Mouse (Mus musculus) forebrain, embryonic 11.5 days (tissue): ENCODE data around the gene Shank1. TPM values are rescaled to one million over a fixed set of nuclear protein-coding genes. Genes with fewer than 3 reads are reported as not detected.
A peak's percentile ranks its signal among the peaks of the same experiment; 100 is the strongest.
"Not testable (repeated sequence)": the region's sequence is repeated elsewhere in the genome, so short reads cannot be mapped to it uniquely, and the experiment has no call there.

Source experiments
- ATAC-seq: fragments of 200-750 bp; cut with Nextera tagmentation; replicated peaks from 2 replicates; pipeline ENCODE4 v1.8.0; 2017; ENCODE audit warnings: moderate TSS enrichment; ENCODE audit not compliant: low FRiP score
- DNase-seq: peaks from one replicate; pipeline ENCODE4 v3.0.0-alpha.2; 2017; ENCODE audit warnings: low spot score
- H3K27ac ChIP-seq: fragments of 300-500 bp; sonication (generic); 2 replicates; pipeline ENCODE4 v1.5.1; 2014; ENCODE audit warnings: low read depth, low read length
- H3K27me3 ChIP-seq: fragments of 300-500 bp; sonication (generic); 2 replicates; pipeline ENCODE4 v1.6.1; 2014; ENCODE audit warnings: mild to moderate bottlenecking, low read length, mixed read lengths; ENCODE audit not compliant: control insufficient read depth, insufficient read depth
- H3K36me3 ChIP-seq: fragments of 300-500 bp; sonication (generic); 2 replicates; pipeline ENCODE4 v1.6.1; 2014; ENCODE audit warnings: mild to moderate bottlenecking, low read length, moderate library complexity, mixed read lengths; ENCODE audit not compliant: control insufficient read depth, insufficient read depth
- H3K4me1 ChIP-seq: fragments of 300-500 bp; sonication (generic); replicated peaks from 2 replicates; pipeline ENCODE4 v1.6.1; 2014; ENCODE audit warnings: low read length, mixed read lengths; ENCODE audit not compliant: control insufficient read depth, insufficient read depth
- H3K4me2 ChIP-seq: fragments of 300-500 bp; sonication (generic); 2 replicates; pipeline ENCODE4 v1.6.1; 2014; ENCODE audit warnings: low read depth, mild to moderate bottlenecking, low read length, moderate library complexity, mixed read lengths; ENCODE audit not compliant: severe bottlenecking
- H3K4me3 ChIP-seq: fragments of 300-500 bp; sonication (generic); 2 replicates; pipeline ENCODE4 v1.5.1; 2014; ENCODE audit warnings: low read depth, low read length
- H3K9ac ChIP-seq: fragments of 300-500 bp; sonication (generic); 2 replicates; pipeline ENCODE4 v1.6.1; 2014; ENCODE audit warnings: low read length
- H3K9me3 ChIP-seq: fragments of 300-500 bp; sonication (generic); 2 replicates; pipeline ENCODE4 v1.6.1; 2016; ENCODE audit warnings: low read length, mixed read lengths; ENCODE audit not compliant: control insufficient read depth
- WGBS: fragments of 180-500 bp; shearing (Covaris S2); extraction: QIAGEN DNeasy Blood & Tissue Kit; methylation state at CpG from one replicate; pipeline ENCODE4 v1.1.7; 2014; 5-methylcytosine and 5-hydroxymethylcytosine counted together
- polyA plus RNA-seq: library from polyadenylated mRNA; unstranded; fragments of >200 nt; fragmentation: Nextera tagmentation; extraction: Ambion mirVana; gene quantifications from 2 replicates; pipeline ENCODE4 v1.2.1, GENCODE M21; 2014

Shank1 gene
- polyA plus RNA-seq, 1 experiment from 2014 or later, result 4.2 TPM

GRCm38 (mm10) chr7:44291418-44291817 is 18.6 kb upstream of the Shank1 start:
- H3K4me2 ChIP-seq, result no peak overlapping the region
- no peaks in the 10 kb centered on the region for H3K36me3 ChIP-seq
- H3K9ac ChIP-seq, result no peak overlapping the region
- 56% methylated on average over 4 of the region's 4 CpGs for WGBS
- DNase-seq (no peak), ATAC-seq (no peak)
- H3K27ac ChIP-seq, result no peak overlapping the region
- no peak overlapping the region for H3K4me3 ChIP-seq
- H3K4me1 ChIP-seq, result no peaks in the 10 kb centered on the region
- no peaks in the 10 kb centered on the region for H3K27me3 ChIP-seq
- no peaks in the 10 kb centered on the region for H3K9me3 ChIP-seq

- not testable (repeated sequence) for H3K9ac ChIP-seq, H3K4me3 ChIP-seq, DNase-seq, ATAC-seq, H3K36me3 ChIP-seq, H3K4me2 ChIP-seq, H3K27me3 ChIP-seq, H3K27ac ChIP-seq, H3K4me1 ChIP-seq, H3K9me3 ChIP-seq
- WGBS, result 95% methylated on average over 2 of the region's 2 CpGs
These were observed 12.6 kb upstream of the Shank1 start for GRCm38 (mm10) chr7:44297501-44297900.

- DNase-seq (no peak), ATAC-seq (no peak)
- WGBS, result 85% methylated on average over 14 of the region's 14 CpGs
- no peaks in the 10 kb centered on the region for H3K36me3 ChIP-seq
- H3K4me2 ChIP-seq, result peak overlapping the region; percentile 86
- no peaks in the 10 kb centered on the region; the same call in 1 of the 2 replicates for H3K27me3 ChIP-seq
- H3K4me3 ChIP-seq, result peak overlapping the region; percentile 68
- peak overlapping the region; percentile 93 for H3K27ac ChIP-seq
- peaks cover 9% of the 10 kb centered on the region for H3K4me1 ChIP-seq
- no peaks in the 10 kb centered on the region for H3K9me3 ChIP-seq
- H3K9ac ChIP-seq, result peak overlapping the region; percentile 97
These were observed 6.4 kb upstream of the Shank1 start for GRCm38 (mm10) chr7:44303346-44304340.

- WGBS, result 1% methylated on average over 25 of the region's 25 CpGs
- DNase-seq, result no peak
- peak overlapping the region; percentile 86 for H3K4me2 ChIP-seq
- peak overlapping the region; percentile 93 for H3K27ac ChIP-seq
- H3K9ac ChIP-seq, result peak overlapping the region; percentile 97
- H3K9me3 ChIP-seq, result no peaks in the 10 kb centered on the region
- H3K4me1 ChIP-seq, result peaks cover 9% of the 10 kb centered on the region
- H3K36me3 ChIP-seq, result no peaks in the 10 kb centered on the region
- ATAC-seq, result peak; percentile 46
- no peaks in the 10 kb centered on the region; the same call in none of the 2 replicates for H3K27me3 ChIP-seq
- H3K4me3 ChIP-seq, result peak overlapping the region; percentile 68
These were observed 5.6 kb upstream of the Shank1 start for GRCm38 (mm10) chr7:44304463-44304774.

GRCm38 (mm10) chr7:44304775-44305641 is 5.0 kb upstream of the Shank1 start:
- Histone ChIP-seq H3K9me3 (no peaks in the 10 kb centered on the region), H3K4me1 (peaks cover 9% of the 10 kb centered on the region), H3K4me2 (peak overlapping the region; percentile 86), H3K36me3 (no peaks in the 10 kb centered on the region), H3K27ac (peak overlapping the region; percentile 93), H3K27me3 (peaks cover 2% of the 10 kb centered on the region), H3K9ac (peak overlapping the region; percentile 97), H3K4me3 (peak overlapping the region; percentile 68)
- ATAC-seq (peak; percentile 94), DNase-seq (peak; percentile 99)
- under 1% methylated on average over 49 of the region's 49 CpGs for WGBS

GRCm38 (mm10) chr7:44305686-44306085 is 4.4 kb upstream of the Shank1 start:
- H3K36me3 ChIP-seq, result no peaks in the 10 kb centered on the region
- ATAC-seq (no peak), DNase-seq (peak; percentile 69)
- peaks cover 2% of the 10 kb centered on the region for H3K27me3 ChIP-seq
- peak overlapping the region; percentile 86 for H3K4me2 ChIP-seq
- no peak overlapping the region for H3K27ac ChIP-seq
- peak overlapping the region; percentile 68; the same call in 1 of the 2 replicates for H3K4me3 ChIP-seq
- H3K4me1 ChIP-seq, result peaks cover 11% of the 10 kb centered on the region
- 0 out of 2 replicates have a peak overlapping the region, but pooled peaks have one; percentile 6 for H3K9ac ChIP-seq
- no peaks in the 10 kb centered on the region for H3K9me3 ChIP-seq
- 9% methylated on average over 16 of the region's 16 CpGs for WGBS

- peaks cover 2% of the 10 kb centered on the region for H3K27me3 ChIP-seq
- 69% methylated on average over 6 of the region's 6 CpGs for WGBS
- H3K4me2 ChIP-seq, result peak within 1 kb of the TSS; percentile 86
- H3K9ac ChIP-seq, result 0 out of 2 replicates have a peak within 1 kb of the TSS, but pooled peaks have one; percentile 6
- peak within 1 kb of the TSS; percentile 68; the same call in 1 of the 2 replicates for H3K4me3 ChIP-seq
- H3K4me1 ChIP-seq, result peaks cover 20% of the 10 kb centered on the region
- no peak for DNase-seq
- H3K27ac ChIP-seq, result no peak within 1 kb of the TSS
- no peak for ATAC-seq
- H3K9me3 ChIP-seq, result no peaks in the 10 kb centered on the region
- no peaks in the 10 kb centered on the region for H3K36me3 ChIP-seq
These were observed 3.4 kb upstream of the Shank1 start, which contains the start of gene Clec11a for GRCm38 (mm10) chr7:44306516-44307240. Gene Clec11a, minus strand, starts transcription at chr7:44306902.
